In the genomic region with DNA sequence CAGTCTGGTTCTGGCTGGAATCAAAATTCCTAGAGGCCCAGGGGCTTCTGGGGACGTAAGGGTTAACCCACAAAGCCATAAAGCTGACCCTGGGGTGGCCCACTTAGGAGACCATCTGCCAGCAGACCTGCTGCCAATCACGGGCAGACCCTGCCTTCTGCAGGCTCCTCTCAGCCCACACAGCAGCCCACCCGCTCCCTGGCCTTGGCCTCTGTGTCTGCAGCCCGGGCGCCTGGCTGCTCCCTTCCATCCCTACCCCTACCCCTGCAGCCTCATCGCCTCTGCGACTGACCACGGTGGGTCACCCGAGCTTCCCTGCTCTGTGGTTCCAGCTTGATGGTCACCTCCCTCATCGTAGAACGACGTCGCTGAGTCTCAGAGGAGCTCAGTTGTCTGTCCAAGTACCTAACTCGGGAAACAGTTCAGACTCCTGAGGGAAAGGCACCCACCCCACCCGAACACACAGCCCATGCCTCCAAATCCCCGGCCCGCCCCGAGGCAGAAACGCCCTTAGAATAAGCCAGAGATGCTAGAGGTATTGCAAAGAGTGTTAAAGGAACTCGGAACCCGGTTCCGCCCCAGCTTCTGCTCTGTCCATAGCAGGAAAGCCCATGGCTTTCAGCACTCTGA, we compare ENCODE assay signal across 11 mouse cellular contexts. TPM values are rescaled to one million over a fixed set of nuclear protein-coding genes. Genes with fewer than 3 reads are reported as not detected.
A peak's percentile ranks its signal among the peaks of the same experiment; 100 is the strongest.
DNase-seq lines count a peak whose midpoint lies in the region; ATAC-seq and TF ChIP-seq lines count a peak whose summit lies in the region.
"Had no signal": no experiment of that assay in that cellular context is flagged by ENCODE, and none has a peak within 500 bp of the region (broad histone marks: within the 10 kb centered on the region; RNA-seq: fewer than 3 reads in every experiment).

No protein-coding gene starts in this region.

- peak overlapping the region; percentile 26 for H3K9ac ChIP-seq in forebrain, embryonic 12.5 days
- no peak overlapping the region for H3K9ac ChIP-seq in limb, embryonic 12.5 days (replicated peaks)
- H3K9ac ChIP-seq: lung, embryonic 15.5 days had no signal

- no peak for TF ChIP-seq CTCF in layer of hippocampus, adult 2 months (conservative IDR thresholded peaks at IDR 0.05)

- peak; percentile 54; the same call in 1 of the 2 replicates for ATAC-seq in forebrain, embryonic 12.5 days (ENCODE audit: low FRiP score)
- no peak for ATAC-seq in limb, embryonic 12.5 days (ENCODE audit: insufficient number of reproducible peaks, insufficient read depth, low FRiP score, low TSS enrichment, low read depth)

- intact Hi-C loops in gastrocnemius, postnatal 36 days (cut with DNase I) = no loop called here

- H3K27me3 ChIP-seq in forebrain, embryonic 12.5 days = no peaks in the 10 kb centered on the region
- H3K27me3 ChIP-seq in limb, embryonic 12.5 days = peaks cover 25% of the 10 kb centered on the region
- H3K27me3 ChIP-seq: lung, embryonic 15.5 days had no signal

- 17% methylated on average over 22 of the region's 22 CpGs for WGBS in forebrain, embryonic 12.5 days
- 7% methylated on average over 22 of the region's 22 CpGs for WGBS in limb, embryonic 12.5 days

- H3K4me2 ChIP-seq in forebrain, embryonic 12.5 days = peak overlapping the region; percentile 15; the same call in 1 of the 2 replicates
- peak overlapping the region; percentile 15; the same call in 1 of the 2 replicates for H3K4me2 ChIP-seq in limb, embryonic 12.5 days
- H3K4me2 ChIP-seq: lung, embryonic 15.5 days had no signal

- 0 out of 2 replicates have a peak overlapping the region, but pooled peaks have one; percentile 7 for H3K27ac ChIP-seq in layer of hippocampus, adult 2 months
- peak overlapping the region; percentile 80 for H3K27ac ChIP-seq in forebrain, embryonic 12.5 days
- H3K27ac ChIP-seq in limb, embryonic 12.5 days = no peak overlapping the region
- H3K27ac ChIP-seq: lung, embryonic 15.5 days had no signal

- H3K4me3 ChIP-seq in layer of hippocampus, adult 2 months = no peak overlapping the region
- H3K4me3 ChIP-seq in forebrain, embryonic 12.5 days (replicated peaks) = no peak overlapping the region
- H3K4me3 ChIP-seq in limb, embryonic 12.5 days (replicated peaks) = no peak overlapping the region
- H3K4me3 ChIP-seq: lung, embryonic 15.5 days had no signal

- H3K9me3 ChIP-seq in forebrain, embryonic 12.5 days = no peaks in the 10 kb centered on the region
- H3K9me3 ChIP-seq in limb, embryonic 12.5 days = no peaks in the 10 kb centered on the region
- H3K9me3 ChIP-seq: lung, embryonic 15.5 days had no signal

- peaks cover 70% of the 10 kb centered on the region for H3K4me1 ChIP-seq in forebrain, embryonic 12.5 days
- peaks cover 18% of the 10 kb centered on the region for H3K4me1 ChIP-seq in limb, embryonic 12.5 days (replicated peaks)
- H3K4me1 ChIP-seq: lung, embryonic 15.5 days had no signal

- no peak for DNase-seq in layer of hippocampus, adult 2 months (ENCODE audit: low spot score in 2 of 2)
- DNase-seq in layer of hippocampus, adult 18-20 months (ENCODE audit: low spot score in 2 of 2) = no peak
- peak; percentile 18 for DNase-seq in yolk sac, embryonic 10.5 days (ENCODE audit: low spot score)
- DNase-seq in kidney, postnatal 25 days = no peak
- no peak for DNase-seq in heart, adult 8-10 months (ENCODE audit: low spot score)
- no peak for DNase-seq in gastrocnemius, postnatal 36 days
- DNase-seq: B cell, adult 2 months had no signal

- H3K36me3 ChIP-seq in forebrain, embryonic 12.5 days (replicated peaks) = no peaks in the 10 kb centered on the region
- H3K36me3 ChIP-seq in limb, embryonic 12.5 days = no peaks in the 10 kb centered on the region
- H3K36me3 ChIP-seq: lung, embryonic 15.5 days had no signal

RNA-seq across cellular contexts. Expression of gene Srrm4, which starts 20.3 kb away (rescaled TPM):
- total RNA-seq in layer of hippocampus, adult 2 months (2021) = 10 to 100 TPM; 29.4 to 29.9 TPM
- 10 to 100 TPM; 23.8 to 27.2 TPM for total RNA-seq in layer of hippocampus, adult 18-20 months (2021)
- polyA plus RNA-seq in forebrain, embryonic 12.5 days (2016; fragmentation: Nextera tagmentation; extraction: Ambion mirVana) = 21.6 and 22.4 TPM in 2 replicates
- polyA plus RNA-seq in limb, embryonic 12.5 days (2016; fragmentation: Nextera tagmentation; extraction: Ambion mirVana) = 0.09 and 0.10 TPM in 2 replicates
- 10 to 100 TPM in 3 of 4 experiments, 1 to 10 TPM in 1; 8.5 to 17.1 (median 13.6) TPM for total RNA-seq in heart, adult 8-10 months (2022)
- under 1 TPM; 0.10 to 0.18 TPM for total RNA-seq in gastrocnemius, postnatal 36 days (2021)
- total RNA-seq: hematopoietic stem cell, adult 5-6 weeks had no signal

Comparison
In these comparisons a context has a peak if more than half of its experiments do, and no peak if none do; other contexts are left out.
1. RNA of gene Srrm4, which starts 20.3 kb away (total RNA-seq): 29.4 to 29.9 TPM in layer of hippocampus, adult 2 months, 23.8 to 27.2 TPM in layer of hippocampus, adult 18-20 months and 8.5 to 17.1 TPM in heart, adult 8-10 months; 0.10 to 0.18 TPM in gastrocnemius, postnatal 36 days; every median in the first group is over 4 times any median in the second.